ENCODE assay signal across 18 mouse cellular contexts in the genomic region with DNA sequence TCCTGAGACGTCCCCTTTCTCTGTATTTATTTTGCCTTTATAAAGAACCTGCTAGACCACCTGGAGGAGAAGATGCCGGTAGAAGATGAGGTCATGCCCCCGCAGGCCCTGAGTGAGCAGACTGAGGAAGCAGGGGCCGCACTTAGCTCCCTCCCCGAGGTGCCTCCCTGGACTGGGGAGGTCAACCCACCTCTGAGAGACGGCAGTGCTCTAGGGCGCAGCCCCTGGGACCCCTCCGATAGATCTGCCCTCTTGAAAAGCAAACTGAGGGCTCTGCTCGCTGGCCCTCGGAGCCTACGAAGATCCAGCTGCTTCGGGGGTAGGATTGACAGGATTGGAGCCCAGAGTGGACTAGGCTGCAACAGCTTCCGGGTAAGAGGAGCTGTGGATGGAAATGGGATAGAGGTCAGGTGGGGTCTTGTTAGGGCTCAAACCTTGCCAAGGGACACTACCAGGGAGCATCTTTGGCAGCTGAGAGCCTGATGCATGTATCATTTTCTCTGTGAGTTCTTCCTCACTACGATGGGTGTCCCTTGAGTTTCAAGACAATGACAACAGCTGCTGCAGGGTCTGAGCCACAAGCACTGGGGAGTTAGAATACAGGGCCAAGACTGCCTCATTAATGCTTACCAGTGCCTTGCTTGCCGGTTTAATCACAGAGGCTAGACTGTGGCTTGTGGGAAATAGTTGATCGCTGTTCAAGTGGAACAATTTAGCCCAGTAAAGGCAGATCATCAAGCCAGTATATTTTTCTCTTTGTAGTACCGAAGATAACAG. TPM values are rescaled to one million over a fixed set of nuclear protein-coding genes. Genes with fewer than 3 reads are reported as not detected.
DNase-seq lines count a peak whose midpoint lies in the region; ATAC-seq lines count a peak whose summit lies in the region.
"Had no signal": no experiment of that assay in that cellular context is flagged by ENCODE, and none has a peak within 500 bp of the region (broad histone marks: within the 10 kb centered on the region; RNA-seq: fewer than 3 reads in every experiment).

No protein-coding gene starts in this region.

- H3K27ac ChIP-seq in heart, embryonic 15.5 days = peak overlapping the region; percentile 33; the same call in 1 of the 2 replicates
- 0 out of 2 replicates have a peak overlapping the region, but pooled peaks have one; percentile 25 for H3K27ac ChIP-seq in forebrain, embryonic 15.5 days (replicated peaks)
- H3K27ac ChIP-seq in hindbrain, embryonic 12.5 days = peak overlapping the region; percentile 68
- peak overlapping the region; percentile 60 for H3K27ac ChIP-seq in midbrain, embryonic 16.5 days (ENCODE audit: low read length)
- H3K27ac ChIP-seq in kidney, embryonic 16.5 days (ENCODE audit: low read length) = no peak overlapping the region
- H3K27ac ChIP-seq: limb, embryonic 15.5 days; stomach, embryonic 15.5 days had no signal

- no peak for ATAC-seq in heart, embryonic 15.5 days (replicated peaks; ENCODE audit: insufficient number of reproducible peaks, insufficient read depth, low FRiP score, low read depth)
- ATAC-seq in forebrain, embryonic 15.5 days (replicated peaks) = 0 out of 2 replicates have a peak, but pooled peaks have one; percentile 34
- peak; percentile 59; the same call in 1 of the 2 replicates for ATAC-seq in hindbrain, embryonic 12.5 days (ENCODE audit: low FRiP score)
- ATAC-seq in midbrain, embryonic 16.5 days = peak; percentile 15
- no peak for ATAC-seq in kidney, embryonic 16.5 days (ENCODE audit: low FRiP score, low TSS enrichment)
- ATAC-seq: activated CD4-positive, CD25-positive, alpha-beta regulatory T cell, adult 4 months; CD4-positive, CD25-positive, alpha-beta regulatory T cell, adult 4 months had no signal

- H3K4me3 ChIP-seq in heart, embryonic 15.5 days = peak overlapping the region; percentile 23
- no peak overlapping the region for H3K4me3 ChIP-seq in forebrain, embryonic 15.5 days
- no peak overlapping the region for H3K4me3 ChIP-seq in hindbrain, embryonic 12.5 days
- no peak overlapping the region for H3K4me3 ChIP-seq in midbrain, embryonic 16.5 days (ENCODE audit: low read depth, low read length)
- no peak overlapping the region for H3K4me3 ChIP-seq in kidney, embryonic 16.5 days (ENCODE audit: low read length)
- H3K4me3 ChIP-seq: limb, embryonic 15.5 days; stomach, embryonic 15.5 days had no signal

- no peak for DNase-seq in heart, adult 18-20 months
- no peak for DNase-seq in left cerebral cortex, adult 11 months (ENCODE audit: low spot score)
- DNase-seq: cerebellum, adult 11-12 months; kidney, adult 2 months; thymus, postnatal 14 days had no signal

- peaks cover 21% of the 10 kb centered on the region for H3K4me1 ChIP-seq in heart, embryonic 15.5 days (replicated peaks)
- H3K4me1 ChIP-seq in forebrain, embryonic 15.5 days = 0 out of 2 replicates have a peak, but pooled peaks cover 4% of the 10 kb centered on the region
- H3K4me1 ChIP-seq in hindbrain, embryonic 12.5 days = peaks cover 15% of the 10 kb centered on the region
- peaks cover 23% of the 10 kb centered on the region for H3K4me1 ChIP-seq in midbrain, embryonic 16.5 days (ENCODE audit: control insufficient read depth, insufficient read depth, low read length)
- H3K4me1 ChIP-seq in kidney, embryonic 16.5 days (ENCODE audit: insufficient read depth, low read length) = no peaks in the 10 kb centered on the region
- H3K4me1 ChIP-seq: limb, embryonic 15.5 days; stomach, embryonic 15.5 days had no signal

- H3K27me3 ChIP-seq in heart, embryonic 15.5 days = no peaks in the 10 kb centered on the region; the same call in 1 of the 2 replicates
- H3K27me3 ChIP-seq in forebrain, embryonic 15.5 days = no peaks in the 10 kb centered on the region
- H3K27me3 ChIP-seq in hindbrain, embryonic 12.5 days = no peaks in the 10 kb centered on the region
- no peaks in the 10 kb centered on the region for H3K27me3 ChIP-seq in midbrain, embryonic 16.5 days (ENCODE audit: control insufficient read depth, insufficient read depth, low read depth, low read length)
- H3K27me3 ChIP-seq in kidney, embryonic 16.5 days (ENCODE audit: insufficient read depth, low read length) = no peaks in the 10 kb centered on the region
- H3K27me3 ChIP-seq: limb, embryonic 15.5 days; stomach, embryonic 15.5 days had no signal

- no peak overlapping the region for H3K9ac ChIP-seq in heart, embryonic 15.5 days
- no peak overlapping the region for H3K9ac ChIP-seq in forebrain, embryonic 15.5 days (replicated peaks)
- H3K9ac ChIP-seq in hindbrain, embryonic 12.5 days = no peak overlapping the region
- H3K9ac ChIP-seq in midbrain, embryonic 16.5 days (ENCODE audit: low read depth, low read length) = 0 out of 2 replicates have a peak overlapping the region, but pooled peaks have one; percentile 12
- H3K9ac ChIP-seq in kidney, embryonic 16.5 days (replicated peaks; ENCODE audit: low read length) = no peak overlapping the region
- H3K9ac ChIP-seq: limb, embryonic 15.5 days; lung, embryonic 14.5 days; stomach, embryonic 15.5 days had no signal

- 68% methylated on average over 17 of the region's 17 CpGs for WGBS in heart, embryonic 15.5 days
- WGBS in forebrain, embryonic 15.5 days = 80% methylated on average over 17 of the region's 17 CpGs
- WGBS in hindbrain, embryonic 12.5 days = 70% methylated on average over 17 of the region's 17 CpGs
- WGBS in midbrain, embryonic 16.5 days = 56% methylated on average over 17 of the region's 17 CpGs
- WGBS in kidney, embryonic 16.5 days = 81% methylated on average over 17 of the region's 17 CpGs

- H3K4me2 ChIP-seq in heart, embryonic 15.5 days = no peak overlapping the region
- no peak overlapping the region for H3K4me2 ChIP-seq in forebrain, embryonic 15.5 days (replicated peaks)
- H3K4me2 ChIP-seq in hindbrain, embryonic 12.5 days (replicated peaks) = no peak overlapping the region
- H3K4me2 ChIP-seq in midbrain, embryonic 16.5 days (ENCODE audit: low read length) = no peak overlapping the region
- no peak overlapping the region for H3K4me2 ChIP-seq in kidney, embryonic 16.5 days (replicated peaks; ENCODE audit: low read depth, low read length)
- H3K4me2 ChIP-seq: limb, embryonic 15.5 days; lung, embryonic 14.5 days; stomach, embryonic 15.5 days had no signal

- H3K9me3 ChIP-seq in heart, embryonic 15.5 days (replicated peaks) = no peaks in the 10 kb centered on the region
- H3K9me3 ChIP-seq in forebrain, embryonic 15.5 days = no peaks in the 10 kb centered on the region
- no peaks in the 10 kb centered on the region for H3K9me3 ChIP-seq in hindbrain, embryonic 12.5 days (replicated peaks)
- H3K9me3 ChIP-seq in midbrain, embryonic 16.5 days (replicated peaks; ENCODE audit: control insufficient read depth, low read length, poor library complexity, severe bottlenecking) = no peaks in the 10 kb centered on the region
- H3K9me3 ChIP-seq in kidney, embryonic 16.5 days (ENCODE audit: low read length) = no peaks in the 10 kb centered on the region
- H3K9me3 ChIP-seq: limb, embryonic 15.5 days; stomach, embryonic 15.5 days had no signal

- peaks cover 11% of the 10 kb centered on the region for H3K36me3 ChIP-seq in heart, embryonic 15.5 days
- H3K36me3 ChIP-seq in forebrain, embryonic 15.5 days = peaks cover 23% of the 10 kb centered on the region
- H3K36me3 ChIP-seq in hindbrain, embryonic 12.5 days = peaks cover 30% of the 10 kb centered on the region
- peaks cover 11% of the 10 kb centered on the region; the same call in 1 of the 2 replicates for H3K36me3 ChIP-seq in midbrain, embryonic 16.5 days (ENCODE audit: control insufficient read depth, insufficient read depth, low read length)
- H3K36me3 ChIP-seq in kidney, embryonic 16.5 days (ENCODE audit: insufficient read depth, low read length) = peaks cover 16% of the 10 kb centered on the region

RNA-seq across cellular contexts. Expression of a gene that starts 0.7 kb away (rescaled TPM):
- 3,881 and 5,336 TPM in 2 replicates for polyA plus RNA-seq in heart, embryonic 15.5 days (2015; fragmentation: Nextera tagmentation; extraction: Ambion mirVana)
- 1,000 to 10,000 TPM; 1,365 to 1,908 TPM for total RNA-seq in heart, adult 18-20 months (2021)
- 0.76 and 1.6 TPM in 2 replicates for polyA plus RNA-seq in forebrain, embryonic 15.5 days (2015; fragmentation: Nextera tagmentation; extraction: Ambion mirVana)
- 1.6 and 1.9 TPM in 2 replicates for polyA plus RNA-seq in hindbrain, embryonic 12.5 days (2016; fragmentation: Nextera tagmentation; extraction: Ambion mirVana)
- 2.4 and 3.3 TPM in 2 replicates for polyA plus RNA-seq in midbrain, embryonic 16.5 days (2015; fragmentation: Nextera tagmentation; extraction: Ambion mirVana)
- polyA plus RNA-seq in kidney, embryonic 16.5 days (2015; fragmentation: Nextera tagmentation; extraction: Ambion mirVana) = 0.41 and 1.00 TPM in 2 replicates
- total RNA-seq: hematopoietic stem cell, adult 5-6 weeks; megakaryocyte progenitor cell, adult 5-6 weeks had no signal
- polyA plus RNA-seq: activated CD4-positive, CD25-positive, alpha-beta regulatory T cell, adult 4 months; CD4-positive, CD25-positive, alpha-beta regulatory T cell, adult 4 months; limb, embryonic 15.5 days; lung, embryonic 14.5 days had no signal

RNA-seq across cellular contexts. Expression of a gene that starts 15.6 kb away (rescaled TPM):
- polyA plus RNA-seq in heart, embryonic 15.5 days (2015; fragmentation: Nextera tagmentation; extraction: Ambion mirVana) = 130 and 171 TPM in 2 replicates
- total RNA-seq in heart, adult 18-20 months (2021) = 100 to 1,000 TPM; 170 to 310 TPM
- polyA plus RNA-seq in forebrain, embryonic 15.5 days (2015; fragmentation: Nextera tagmentation; extraction: Ambion mirVana) = not detected in 2 replicates
- 0.57 TPM in 1 of 2 replicates, not detected in the other for polyA plus RNA-seq in hindbrain, embryonic 12.5 days (2016; fragmentation: Nextera tagmentation; extraction: Ambion mirVana)
- not detected in 2 replicates for polyA plus RNA-seq in midbrain, embryonic 16.5 days (2015; fragmentation: Nextera tagmentation; extraction: Ambion mirVana)
- polyA plus RNA-seq in kidney, embryonic 16.5 days (2015; fragmentation: Nextera tagmentation; extraction: Ambion mirVana) = 0.21 TPM in 1 of 2 replicates, not detected in the other
- total RNA-seq: hematopoietic stem cell, adult 5-6 weeks; left cerebral cortex, adult 8-10 months; megakaryocyte progenitor cell, adult 5-6 weeks had no signal
- polyA plus RNA-seq: activated CD4-positive, CD25-positive, alpha-beta regulatory T cell, adult 4 months; CD4-positive, CD25-positive, alpha-beta regulatory T cell, adult 4 months; kidney, adult 2 months; lung, embryonic 14.5 days; stomach, embryonic 15.5 days had no signal

RNA-seq across cellular contexts. Expression of a gene that starts 37.4 kb away (rescaled TPM):
- 6.6 and 7.7 TPM in 2 replicates for polyA plus RNA-seq in heart, embryonic 15.5 days (2015; fragmentation: Nextera tagmentation; extraction: Ambion mirVana)
- 1 to 10 TPM; 7.8 to 8.0 TPM for total RNA-seq in heart, adult 18-20 months (2021)
- 30.8 and 33.4 TPM in 2 replicates for polyA plus RNA-seq in forebrain, embryonic 15.5 days (2015; fragmentation: Nextera tagmentation; extraction: Ambion mirVana)
- polyA plus RNA-seq in hindbrain, embryonic 12.5 days (2016; fragmentation: Nextera tagmentation; extraction: Ambion mirVana) = 27.5 and 28.7 TPM in 2 replicates
- polyA plus RNA-seq in midbrain, embryonic 16.5 days (2015; fragmentation: Nextera tagmentation; extraction: Ambion mirVana) = 36.5 and 36.9 TPM in 2 replicates
- polyA plus RNA-seq in kidney, embryonic 16.5 days (2015; fragmentation: Nextera tagmentation; extraction: Ambion mirVana) = 6.4 and 6.8 TPM in 2 replicates

RNA-seq across cellular contexts. Expression of a gene that starts 37.7 kb away (rescaled TPM):
- polyA plus RNA-seq in heart, embryonic 15.5 days (2015; fragmentation: Nextera tagmentation; extraction: Ambion mirVana) = 11.2 and 16.1 TPM in 2 replicates
- 10 to 100 TPM in 1 of 2 experiments, 1 to 10 TPM in 1; 7.9 to 10.7 TPM for total RNA-seq in heart, adult 18-20 months (2021)
- 16.6 and 17.1 TPM in 2 replicates for polyA plus RNA-seq in forebrain, embryonic 15.5 days (2015; fragmentation: Nextera tagmentation; extraction: Ambion mirVana)
- 34.5 and 34.9 TPM in 2 replicates for polyA plus RNA-seq in hindbrain, embryonic 12.5 days (2016; fragmentation: Nextera tagmentation; extraction: Ambion mirVana)
- 21.5 and 22.2 TPM in 2 replicates for polyA plus RNA-seq in midbrain, embryonic 16.5 days (2015; fragmentation: Nextera tagmentation; extraction: Ambion mirVana)
- polyA plus RNA-seq in kidney, embryonic 16.5 days (2015; fragmentation: Nextera tagmentation; extraction: Ambion mirVana) = 26.5 and 28.1 TPM in 2 replicates

Comparison
In these comparisons a context has a peak if more than half of its experiments do, and no peak if none do; other contexts are left out.
1. ATAC-seq: peak in forebrain, embryonic 15.5 days (single experiment), hindbrain, embryonic 12.5 days (single experiment) and midbrain, embryonic 16.5 days (single experiment); none in heart, embryonic 15.5 days (single experiment) and kidney, embryonic 16.5 days (single experiment).
2. RNA of a gene that starts 0.7 kb away (polyA plus RNA-seq): 3,881 to 5,336 TPM in heart, embryonic 15.5 days; 2.4 to 3.3 TPM in midbrain, embryonic 16.5 days, 1.6 to 1.9 TPM in hindbrain, embryonic 12.5 days, 0.41 to 1.00 TPM in kidney, embryonic 16.5 days and 0.76 to 1.6 TPM in forebrain, embryonic 15.5 days; every median in the first group is over 100 times any median in the second.
3. RNA of a gene that starts 15.6 kb away (polyA plus RNA-seq): 130 to 171 TPM in heart, embryonic 15.5 days; 0.57 TPM in hindbrain, embryonic 12.5 days, 0.21 TPM in kidney, embryonic 16.5 days, not detected in midbrain, embryonic 16.5 days and not detected in forebrain, embryonic 15.5 days; every median in the first group is over 10 times any median in the second.